Mouse (Mus musculus) forebrain, embryonic 13.5 days (tissue): ENCODE data around the gene Hps5. TPM values are rescaled to one million over a fixed set of nuclear protein-coding genes. Genes with fewer than 3 reads are reported as not detected.
"Not testable (repeated sequence)": the region's sequence is repeated elsewhere in the genome, so short reads cannot be mapped to it uniquely, and the experiment has no call there.

Source experiments
- ATAC-seq: fragments of 200-750 bp; cut with Nextera tagmentation; 2 replicates; pipeline ENCODE4 v1.8.0; 2017
- H3K27ac ChIP-seq: fragments of 300-500 bp; sonication (generic); 2 replicates; pipeline ENCODE4 v1.5.1; 2015; ENCODE audit warnings: inconsistent platforms, mild to moderate bottlenecking, moderate library complexity
- H3K27me3 ChIP-seq: fragments of 300-500 bp; sonication (generic); 2 replicates; pipeline ENCODE4 v1.6.1; 2015; ENCODE audit warnings: mild to moderate bottlenecking, inconsistent platforms
- H3K36me3 ChIP-seq: fragments of 300-500 bp; sonication (generic); 2 replicates; pipeline ENCODE4 v1.6.1; 2015; ENCODE audit warnings: mild to moderate bottlenecking, inconsistent platforms; ENCODE audit not compliant: poor library complexity, severe bottlenecking
- H3K4me1 ChIP-seq: fragments of 300-500 bp; sonication (generic); 2 replicates; pipeline ENCODE4 v1.6.1; 2015; ENCODE audit warnings: inconsistent platforms
- H3K4me2 ChIP-seq: fragments of 300-500 bp; sonication (generic); 2 replicates; pipeline ENCODE4 v1.6.1; 2015; ENCODE audit warnings: inconsistent platforms, mild to moderate bottlenecking, moderate library complexity
- H3K4me3 ChIP-seq: fragments of 300-500 bp; sonication (generic); 2 replicates; pipeline ENCODE4 v1.5.1; 2015; ENCODE audit warnings: mild to moderate bottlenecking, inconsistent platforms
- H3K9ac ChIP-seq: fragments of 300-500 bp; sonication (generic); 2 replicates; pipeline ENCODE4 v1.6.1; 2015; ENCODE audit warnings: mild to moderate bottlenecking, inconsistent platforms
- H3K9me3 ChIP-seq: fragments of 300-500 bp; sonication (generic); replicated peaks from 2 replicates; pipeline ENCODE4 v1.6.1; 2016; ENCODE audit warnings: inconsistent platforms
- WGBS: fragments of 180-500 bp; shearing (Covaris S2); methylation state at CpG from one replicate; pipeline ENCODE4 v1.1.7; 2015; 5-methylcytosine and 5-hydroxymethylcytosine counted together
- polyA plus RNA-seq: library from polyadenylated mRNA; unstranded; fragments of >200 nt; fragmentation: Nextera tagmentation; extraction: Ambion mirVana; gene quantifications from 2 replicates; pipeline ENCODE4 v1.2.1, GENCODE M21; 2015

Hps5 gene
- polyA plus RNA-seq, 1 experiment from 2014 or later: 15.0 TPM

DNA sequence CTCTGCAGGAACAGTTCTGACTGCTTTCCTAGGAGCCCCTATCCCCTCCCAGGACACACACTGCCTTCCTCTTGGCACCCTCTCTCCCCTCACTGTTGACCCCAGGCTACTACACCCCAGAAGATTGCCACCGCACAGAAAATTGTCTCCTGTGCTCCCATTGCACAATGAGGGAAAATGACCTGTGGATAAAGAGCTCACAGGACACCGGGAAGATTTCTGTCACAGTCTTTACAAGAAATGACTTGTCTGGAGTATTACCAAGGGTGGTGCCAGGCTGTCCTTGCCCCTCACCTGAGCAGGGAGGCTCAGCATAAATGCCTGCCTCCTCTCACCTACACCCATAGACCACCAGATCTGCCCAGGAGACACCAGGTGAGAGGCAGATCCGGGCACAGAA is 44.4 kb downstream of the Hps5 start, which contains the start of gene Saa2:
Gene Saa2, plus strand, starts transcription at position 301 of the 400 bp plus-strand sequence.
- no peak for ATAC-seq
- no peaks in the 10 kb centered on the region for H3K9me3 ChIP-seq
- H3K4me2 ChIP-seq: no peak within 1 kb of the TSS
- no peaks in the 10 kb centered on the region for H3K36me3 ChIP-seq
- H3K4me1 ChIP-seq: no peaks in the 10 kb centered on the region
- H3K27ac ChIP-seq: no peak within 1 kb of the TSS
- H3K4me3 ChIP-seq: no peak within 1 kb of the TSS
- 85% methylated on average over 3 of the region's 3 CpGs for WGBS
- no peaks in the 10 kb centered on the region for H3K27me3 ChIP-seq
- no peak within 1 kb of the TSS for H3K9ac ChIP-seq

DNA sequence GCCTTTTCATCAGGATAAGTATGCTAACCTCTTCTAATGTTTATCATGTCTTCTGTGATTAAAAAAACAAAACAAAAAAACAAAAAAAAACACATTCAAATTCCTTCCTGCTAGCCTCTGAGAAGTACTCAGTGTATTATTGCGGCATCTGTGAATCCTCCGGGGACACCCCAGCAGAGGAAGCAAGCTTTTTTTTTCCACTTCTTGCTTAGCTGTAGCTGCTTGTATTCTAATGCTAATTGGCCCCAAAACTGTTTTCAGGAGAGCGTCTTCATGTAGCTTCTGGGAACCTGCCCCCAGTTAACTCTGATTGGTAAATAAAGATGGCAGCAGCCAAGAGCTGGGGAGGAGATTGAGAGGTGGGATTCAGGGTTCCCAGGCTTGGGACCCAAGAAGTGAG is 47.4 kb downstream of the Hps5 start:
- Histone ChIP-seq H3K36me3 (no peaks in the 10 kb centered on the region), H3K4me1 (no peaks in the 10 kb centered on the region), H3K4me3 (no peak overlapping the region), H3K9ac (no peak overlapping the region), H3K27ac (no peak overlapping the region), H3K4me2 (no peak overlapping the region), H3K27me3 (no peaks in the 10 kb centered on the region), H3K9me3 (no peaks in the 10 kb centered on the region)
- 39% methylated on average over 3 of the region's 3 CpGs for WGBS
- no peak for ATAC-seq

DNA sequence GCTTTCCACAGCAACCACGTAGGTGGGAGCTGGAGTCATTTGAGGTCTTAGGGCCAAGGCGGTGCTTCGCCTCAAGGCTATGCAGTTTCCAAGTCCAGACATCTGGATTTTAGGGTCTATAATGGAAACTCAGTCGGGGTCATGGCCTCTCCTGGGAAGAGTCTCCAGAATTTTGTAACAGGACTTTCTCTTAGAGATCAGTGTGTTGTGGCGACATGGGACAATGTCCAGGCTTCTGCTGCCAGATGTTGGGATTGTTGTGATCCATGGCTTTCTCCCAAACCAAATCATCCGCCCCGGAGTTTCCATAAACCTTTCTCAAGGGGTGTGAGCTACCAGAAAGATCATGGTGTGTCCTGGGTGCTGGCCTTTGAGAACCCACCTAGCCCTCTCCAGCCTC is 49.5 kb downstream of the Hps5 start:
- 90% methylated on average over 7 of the region's 7 CpGs for WGBS
- H3K27me3 ChIP-seq: no peaks in the 10 kb centered on the region
- H3K9me3 ChIP-seq: no peaks in the 10 kb centered on the region
- no peaks in the 10 kb centered on the region for H3K4me1 ChIP-seq
- H3K9ac ChIP-seq: no peak overlapping the region
- H3K4me2 ChIP-seq: no peak overlapping the region
- no peak overlapping the region for H3K4me3 ChIP-seq
- no peak for ATAC-seq
- no peak overlapping the region for H3K27ac ChIP-seq
- H3K36me3 ChIP-seq: no peaks in the 10 kb centered on the region

- ATAC-seq: no peak
- Histone ChIP-seq H3K27ac (no peak overlapping the region), H3K9me3 (no peaks in the 10 kb centered on the region), H3K9ac (no peak overlapping the region), H3K36me3 (no peaks in the 10 kb centered on the region), H3K4me1 (no peaks in the 10 kb centered on the region), H3K4me2 (no peak overlapping the region), H3K27me3 (no peaks in the 10 kb centered on the region), H3K4me3 (no peak overlapping the region)
- WGBS: 88% methylated on average over 3 of the region's 3 CpGs
Measured at GRCm38 (mm10) chr7:46745816-46746215, 50.0 kb downstream of the Hps5 start.

GRCm38 (mm10) chr7:46742880-46743279 is 53.0 kb downstream of the Hps5 start, which contains the start of gene Saa1:
Saa1 (minus strand) TSS chr7:46742980.
- not testable (repeated sequence) for H3K9me3 ChIP-seq, H3K4me3 ChIP-seq, H3K4me2 ChIP-seq, H3K27me3 ChIP-seq, ATAC-seq, H3K9ac ChIP-seq, H3K27ac ChIP-seq, H3K4me1 ChIP-seq, H3K36me3 ChIP-seq
- 83% methylated on average over 3 of the region's 3 CpGs for WGBS

DNA sequence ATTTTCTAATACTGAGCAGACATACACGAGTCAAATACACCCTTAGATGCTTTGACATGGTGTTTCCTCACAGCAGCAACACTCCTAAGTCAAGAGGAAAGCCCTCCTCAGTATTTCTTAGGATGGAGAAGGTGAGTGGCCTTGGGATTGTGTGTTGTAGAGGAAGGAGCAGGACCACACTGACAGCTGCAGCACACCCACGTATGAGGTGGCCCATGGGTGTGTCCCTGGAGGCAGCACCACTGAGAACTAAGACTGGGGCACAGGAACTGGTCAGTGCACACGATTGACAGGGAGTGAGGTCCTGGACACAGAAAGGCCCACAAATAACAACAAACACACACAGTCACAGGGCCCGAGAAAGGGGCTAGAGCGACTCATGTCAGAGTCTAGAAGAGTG is 55.8 kb downstream of the Hps5 start:
- H3K9ac ChIP-seq, H3K27me3 ChIP-seq, H3K9me3 ChIP-seq, H3K36me3 ChIP-seq, H3K4me3 ChIP-seq, H3K4me1 ChIP-seq, H3K4me2 ChIP-seq, H3K27ac ChIP-seq, ATAC-seq: not testable (repeated sequence)
- 81% methylated on average over 5 of the region's 5 CpGs for WGBS

DNA sequence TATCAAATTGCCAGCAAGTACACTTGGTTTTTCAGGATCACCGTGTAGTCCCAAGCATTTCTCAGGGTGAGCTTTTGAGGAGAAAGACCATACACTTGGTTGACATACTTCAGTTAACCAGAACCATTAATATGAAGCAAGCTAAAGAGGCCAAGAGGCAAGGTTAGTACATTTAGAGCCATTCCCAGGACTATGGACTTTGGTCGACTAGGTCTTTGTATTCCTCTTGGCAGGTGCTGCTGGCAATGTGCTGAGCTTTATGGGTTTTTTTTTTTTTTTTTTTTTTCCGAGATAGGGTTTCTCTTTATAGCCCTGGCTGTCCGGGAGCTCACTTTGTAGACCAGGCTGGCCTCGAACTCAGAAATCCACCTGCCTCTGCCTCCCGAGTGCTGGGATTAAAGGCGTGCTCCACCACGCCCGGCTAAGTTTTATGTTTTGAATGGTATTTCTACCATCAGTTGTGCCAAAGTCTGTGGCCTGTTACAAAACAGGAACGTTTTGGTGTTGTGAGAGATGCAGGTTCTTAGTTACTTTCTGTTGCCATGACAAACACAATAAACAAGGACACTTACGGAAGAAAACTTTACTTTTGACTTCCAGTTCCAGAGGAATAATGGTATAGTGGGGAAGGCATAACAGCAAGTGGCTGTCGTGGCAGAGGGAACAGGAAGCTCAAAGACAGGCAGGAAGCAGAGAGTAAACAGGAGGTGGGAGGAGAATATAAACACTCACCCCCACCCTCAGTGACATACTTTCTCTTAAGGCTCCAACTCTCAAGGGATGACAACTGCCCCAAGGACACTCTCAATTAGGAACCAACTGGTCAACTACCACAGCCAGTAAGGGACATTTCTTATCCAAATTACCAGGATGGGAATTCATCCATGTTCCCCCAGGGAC is 57.1 kb downstream of the Hps5 start:
- 88% methylated on average over 12 of the region's 12 CpGs for WGBS
- Histone ChIP-seq H3K4me3 (no peak overlapping the region), H3K27me3 (no peaks in the 10 kb centered on the region), H3K36me3 (no peaks in the 10 kb centered on the region), H3K4me1 (no peaks in the 10 kb centered on the region), H3K9ac (no peak overlapping the region), H3K4me2 (no peak overlapping the region), H3K27ac (no peak overlapping the region), H3K9me3 (no peaks in the 10 kb centered on the region)
- no peak for ATAC-seq

DNA sequence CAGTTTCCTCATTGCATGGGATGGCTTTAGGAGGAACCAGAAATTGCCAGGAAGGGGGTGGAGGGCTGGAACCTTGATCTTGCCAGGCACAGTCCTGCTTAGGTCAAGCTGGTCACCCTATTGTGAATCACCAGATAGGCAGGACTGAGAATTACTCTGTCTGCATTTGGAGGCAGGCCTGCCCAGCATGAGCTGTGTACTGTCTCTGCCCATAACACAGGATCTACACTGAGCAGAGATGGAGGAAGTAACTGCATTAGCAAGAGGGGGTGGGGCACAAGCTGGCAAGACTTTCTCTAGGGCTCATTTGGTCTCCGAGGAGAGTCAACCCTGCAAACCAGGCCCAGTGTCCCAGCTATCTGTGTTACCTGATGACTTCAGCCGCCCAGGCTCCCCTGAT is 60.9 kb downstream of the Hps5 start:
- Histone ChIP-seq H3K9ac (no peak overlapping the region), H3K4me1 (no peaks in the 10 kb centered on the region), H3K36me3 (no peaks in the 10 kb centered on the region), H3K9me3 (no peaks in the 10 kb centered on the region), H3K4me3 (no peak overlapping the region), H3K27me3 (no peaks in the 10 kb centered on the region), H3K4me2 (no peak overlapping the region), H3K27ac (no peak overlapping the region)
- no peak for ATAC-seq
- WGBS: 87% methylated on average over 2 of the region's 2 CpGs

GRCm38 (mm10) chr7:46732458-46732857 is 63.4 kb downstream of the Hps5 start, which contains the start of gene Saa4:
Saa4 (minus strand) TSS chr7:46732603.
- Histone ChIP-seq H3K9me3 (no peaks in the 10 kb centered on the region), H3K4me1 (no peaks in the 10 kb centered on the region), H3K9ac (no peak within 1 kb of the TSS), H3K36me3 (no peaks in the 10 kb centered on the region), H3K27ac (no peak within 1 kb of the TSS), H3K4me2 (no peak within 1 kb of the TSS), H3K27me3 (no peaks in the 10 kb centered on the region), H3K4me3 (no peak within 1 kb of the TSS)
- WGBS: 85% methylated on average over 4 of the region's 4 CpGs
- no peak for ATAC-seq

GRCm38 (mm10) chr7:46727584-46727983 is 68.3 kb downstream of the Hps5 start:
- 90% methylated on average over 1 of the region's 1 CpGs for WGBS
- H3K27me3 ChIP-seq: no peaks in the 10 kb centered on the region; the same call in 1 of the 2 replicates
- H3K27ac ChIP-seq: no peak overlapping the region
- H3K36me3 ChIP-seq: no peaks in the 10 kb centered on the region
- no peak overlapping the region for H3K4me2 ChIP-seq
- H3K4me1 ChIP-seq: no peaks in the 10 kb centered on the region
- H3K4me3 ChIP-seq: no peak overlapping the region
- no peak overlapping the region for H3K9ac ChIP-seq
- H3K9me3 ChIP-seq: no peaks in the 10 kb centered on the region
- no peak for ATAC-seq

GRCm38 (mm10) chr7:46724396-46724795 is 71.5 kb downstream of the Hps5 start:
- Histone ChIP-seq H3K27ac (no peak overlapping the region), H3K27me3 (peaks cover 3% of the 10 kb centered on the region; the same call in 1 of the 2 replicates), H3K4me1 (no peaks in the 10 kb centered on the region), H3K9ac (no peak overlapping the region), H3K9me3 (no peaks in the 10 kb centered on the region), H3K36me3 (no peaks in the 10 kb centered on the region), H3K4me2 (no peak overlapping the region), H3K4me3 (no peak overlapping the region)
- 74% methylated on average over 5 of the region's 5 CpGs for WGBS
- ATAC-seq: no peak

DNA sequence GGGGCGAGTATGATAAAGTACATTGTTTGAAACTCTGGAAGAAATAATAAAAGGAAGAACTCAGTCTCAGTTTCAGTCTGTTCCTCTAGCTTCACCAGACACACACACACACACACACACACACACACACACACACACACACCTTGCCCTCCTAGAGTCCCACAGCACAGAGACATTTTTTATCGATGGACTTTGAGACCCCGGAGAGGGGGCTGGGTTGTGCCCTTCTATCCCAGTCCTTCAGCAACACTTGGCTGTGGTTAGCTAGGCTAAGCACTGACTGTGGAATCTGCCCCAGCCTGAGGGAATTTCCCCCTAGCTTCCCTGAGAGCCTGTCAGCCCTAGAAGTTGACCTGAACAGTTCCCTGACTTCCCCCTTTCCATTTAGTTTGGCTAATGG is 72.0 kb downstream of the Hps5 start:
- Histone ChIP-seq H3K4me3 (no peak overlapping the region), H3K4me1 (no peaks in the 10 kb centered on the region), H3K27ac (no peak overlapping the region), H3K27me3 (peaks cover 3% of the 10 kb centered on the region; the same call in 1 of the 2 replicates), H3K36me3 (no peaks in the 10 kb centered on the region), H3K9ac (no peak overlapping the region), H3K4me2 (no peak overlapping the region), H3K9me3 (no peaks in the 10 kb centered on the region)
- no peak for ATAC-seq
- 84% methylated on average over 3 of the region's 3 CpGs for WGBS
